Mouse (Mus musculus) brain, adult 2 months (tissue): Measurements from ENCODE around the gene Ppp1r1b.
A peak's percentile ranks its signal among the peaks of the same experiment; 100 is the strongest.

ENCODE experiments used
- DNase-seq: peaks from one replicate; pipeline ENCODE4 v3.0.0; 2011; ENCODE audit warnings: low read depth, low spot score

The Ppp1r1b gene

DNA sequence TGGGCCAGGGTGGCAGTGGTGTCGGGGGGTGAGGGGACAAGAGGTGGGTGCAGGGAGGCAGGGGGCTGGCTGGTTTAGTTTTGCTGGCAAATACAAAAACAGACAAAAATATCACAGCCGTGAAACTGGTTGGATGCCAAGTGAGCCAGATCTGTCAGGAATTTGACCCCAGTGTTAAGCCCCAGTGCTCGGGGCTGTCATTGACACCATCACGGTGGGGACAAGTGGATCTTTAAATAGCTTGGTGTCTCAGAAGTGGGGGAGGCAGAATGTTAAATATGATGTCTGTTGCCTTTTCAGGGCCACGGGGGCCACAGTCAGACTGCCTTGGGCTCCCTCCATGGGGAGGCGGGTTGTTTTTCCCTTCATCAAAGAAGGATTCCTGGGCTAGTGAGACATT, 46.1 kb downstream of the Ppp1r1b start:
- DNase-seq = no peak

- no peak for DNase-seq
Measured at GRCm38 (mm10) chr11:98395041-98395440, 46.8 kb downstream of the Ppp1r1b start.

DNA sequence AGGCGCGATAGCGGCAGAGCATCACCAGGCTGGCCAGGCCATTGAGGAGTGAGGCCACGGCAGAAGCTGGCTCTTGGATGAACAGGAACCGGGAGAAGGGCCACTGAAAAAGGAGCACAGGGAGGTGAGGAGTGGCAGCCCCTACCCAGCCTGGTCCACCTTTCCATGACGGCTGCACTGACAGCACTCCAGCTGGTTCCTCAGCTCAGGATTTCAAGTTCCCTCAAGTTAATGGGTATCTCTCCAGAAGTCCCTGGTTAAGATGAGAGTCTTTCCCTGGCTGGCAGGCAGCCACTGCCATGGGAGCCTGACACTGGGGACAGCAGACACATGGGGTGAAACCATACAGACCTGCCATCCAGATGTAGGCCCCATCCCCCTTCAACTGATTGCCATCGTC, 49.7 kb downstream of the Ppp1r1b start:
- no peak for DNase-seq

- peak; percentile 97 for DNase-seq
Measured at GRCm38 (mm10) chr11:98400161-98400726, 52.0 kb downstream of the Ppp1r1b start, which contains the start of gene Pgap3. Gene Pgap3, minus strand, starts transcription at chr11:98400490.

DNA sequence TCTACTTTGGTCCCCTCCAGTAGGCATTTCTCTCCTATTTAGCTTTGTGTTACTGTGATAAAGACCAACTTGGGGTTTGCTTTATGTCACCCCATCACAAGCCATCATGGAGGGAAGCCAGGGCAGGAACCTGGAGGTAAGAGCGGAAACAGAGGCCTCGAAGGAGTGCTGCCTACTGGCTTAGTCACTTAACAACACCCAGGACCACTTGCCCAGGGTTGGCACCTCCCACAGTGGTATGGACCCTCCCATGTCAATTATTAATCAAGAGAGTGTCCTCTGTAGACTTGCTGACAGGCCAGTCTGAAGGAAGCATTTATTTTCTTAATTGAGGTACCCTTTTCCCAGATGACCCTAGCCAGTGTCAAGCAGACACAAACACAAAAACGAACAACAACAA, 52.6 kb downstream of the Ppp1r1b start:
- DNase-seq = no peak

DNA sequence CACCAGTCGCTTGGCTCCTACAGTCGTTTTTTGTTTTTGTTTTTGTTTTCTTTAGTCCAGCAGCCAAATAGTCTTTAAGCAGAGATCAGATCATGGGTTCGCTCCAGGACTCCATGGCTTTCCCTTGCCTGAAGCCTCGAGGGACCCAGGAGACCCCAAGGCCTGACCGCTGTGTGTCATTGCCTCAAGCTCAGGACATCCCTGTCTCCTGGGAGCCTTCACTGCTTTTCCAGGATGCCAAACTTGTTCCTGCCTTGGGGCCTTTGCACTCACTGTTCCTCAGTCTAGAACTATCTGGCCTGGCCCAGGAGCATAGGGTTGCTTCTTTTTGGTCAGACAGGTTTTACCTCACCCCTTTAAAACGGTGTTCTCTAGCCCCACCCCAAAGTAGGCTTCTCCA, 58.4 kb downstream of the Ppp1r1b start:
- DNase-seq = no peak
